ENCODE assay signal across 8 mouse cellular contexts in genomic region chr11:4218637-4219036, GRCm38 (mm10). TPM values are rescaled to one million over a fixed set of nuclear protein-coding genes. Genes with fewer than 3 reads are reported as not detected.
DNase-seq lines count a peak whose midpoint lies in the region; ATAC-seq and TF ChIP-seq lines count a peak whose summit lies in the region.

No protein-coding gene starts in this region.

- no peak for DNase-seq in heart, embryonic 10.5 days (ENCODE audit: low spot score)
- no peak for DNase-seq in heart, postnatal 14 days
- DNase-seq in CH12.LX (ENCODE audit: extremely low read depth): no peak
- DNase-seq in liver, embryonic 14.5 days (ENCODE audit: low read depth in 3 of 3, low spot score in 3 of 3): no peak
- no peak for DNase-seq in cerebellum, postnatal 10 days
- no peak for DNase-seq in urinary bladder, postnatal 36 days (ENCODE audit: low spot score in 2 of 2)
- no peak for DNase-seq in thymus, postnatal 25 days

- H3K4me2 ChIP-seq in CH12.LX (ENCODE audit: insufficient read depth, low read depth, poor library complexity, severe bottlenecking): no peak overlapping the region
- H3K4me2 ChIP-seq in forebrain, embryonic 13.5 days: peak overlapping the region; percentile 86
- H3K4me2 ChIP-seq in liver, embryonic 14.5 days (ENCODE audit: low read depth): peak overlapping the region; percentile 95

- H3K36me3 ChIP-seq in heart, embryonic 10.5 days: peaks cover 19% of the 10 kb centered on the region
- H3K36me3 ChIP-seq in CH12.LX (replicated peaks in 1 of 2; ENCODE audit: control insufficient read depth in 1 of 2, insufficient read depth in 1 of 2, low read length in 1 of 2): peaks cover 16 to 32% of the 10 kb centered on the region in 2 experiments
- peaks cover 24% of the 10 kb centered on the region for H3K36me3 ChIP-seq in forebrain, embryonic 13.5 days (ENCODE audit: poor library complexity, severe bottlenecking)
- H3K36me3 ChIP-seq in liver, embryonic 14.5 days (replicated peaks; ENCODE audit: control insufficient read depth, insufficient read depth, low read depth): no peaks in the 10 kb centered on the region

- peak overlapping the region; percentile 64 for H3K4me3 ChIP-seq in heart, embryonic 10.5 days
- H3K4me3 ChIP-seq in CH12.LX (replicated peaks in 1 of 3; ENCODE audit: low read depth in 2 of 3, low read length in 2 of 3, poor library complexity in 1 of 3): peak overlapping the region in 2 of 3 experiments; percentile 42 to 52
- peak overlapping the region; percentile 43 for H3K4me3 ChIP-seq in forebrain, embryonic 13.5 days
- H3K4me3 ChIP-seq in liver, embryonic 14.5 days (ENCODE audit: insufficient read depth in 1 of 2, low read depth in 2 of 2, low read length in 2 of 2): peak overlapping the region; percentile 54 to 60

- H3K9ac ChIP-seq in CH12.LX (ENCODE audit: insufficient read depth, low read depth): no peak overlapping the region
- H3K9ac ChIP-seq in forebrain, embryonic 13.5 days: peak overlapping the region; percentile 65; the same call in 1 of the 2 replicates
- H3K9ac ChIP-seq in liver, embryonic 14.5 days (replicated peaks): peak overlapping the region; percentile 58

- TF ChIP-seq CTCF in CH12.LX (conservative IDR thresholded peaks at IDR 0.05 in 1 of 2, IDR thresholded peaks at IDR 0.05 in 1 of 2; ENCODE audit: low read depth in 2 of 2, low read length in 2 of 2): no peak
- no peak for TF ChIP-seq CTCF in liver, embryonic 14.5 days (IDR thresholded peaks at IDR 0.05; ENCODE audit: low read depth)

- in situ Hi-C loops in CH12.LX (cut with MboI; ENCODE audit: low pct_ligation_motif_present, low pct_unique_long_range_greater_than_20kb, low sequenced_read_pairs): loop anchor here (5.0 to 10.0 kb wide), 2 partner anchors 41 to 214 kb away; no protein-coding TSS in a partner anchor

- intact Hi-C loops in heart, postnatal 14 days (cut with DNase I): no loop called here

- H3K27me3 ChIP-seq in heart, embryonic 10.5 days (ENCODE audit: insufficient read depth, poor library complexity, severe bottlenecking): peaks cover 28% of the 10 kb centered on the region
- H3K27me3 ChIP-seq in CH12.LX (replicated peaks): no peaks in the 10 kb centered on the region
- H3K27me3 ChIP-seq in forebrain, embryonic 13.5 days: peaks cover 28% of the 10 kb centered on the region
- H3K27me3 ChIP-seq in liver, embryonic 14.5 days (ENCODE audit: control insufficient read depth, insufficient read depth, low read length): peaks cover 7% of the 10 kb centered on the region

- TF ChIP-seq POLR2A in CH12.LX (IDR thresholded peaks at IDR 0.05; ENCODE audit: low read depth, low read length): no peak

- no peaks in the 10 kb centered on the region for H3K79me2 ChIP-seq in CH12.LX (replicated peaks; ENCODE audit: control insufficient read depth, extremely low read depth, insufficient read depth, poor library complexity, severe bottlenecking)

- no peak for TF ChIP-seq EP300 in CH12.LX (IDR thresholded peaks at IDR 0.05; ENCODE audit: low read length)
- no peak for TF ChIP-seq EP300 in liver, embryonic 14.5 days (IDR thresholded peaks at IDR 0.05; ENCODE audit: low read depth)

- 2% methylated on average over 6 of the region's 6 CpGs for WGBS in heart, embryonic 10.5 days
- 3% methylated on average over 6 of the region's 6 CpGs for WGBS in forebrain, embryonic 13.5 days
- 25% methylated on average over 6 of the region's 6 CpGs for WGBS in liver, embryonic 14.5 days (ENCODE audit: insufficient replicate concordance)

- dilution Hi-C loops in CH12.LX (cut with MboI; ENCODE audit: extremely low pct_ligation_motif_present, extremely low pct_unique_long_range_greater_than_20kb, low sequenced_read_pairs): no loop called here

- no peak for ATAC-seq in forebrain, embryonic 13.5 days
- ATAC-seq in liver, embryonic 14.5 days (ENCODE audit: insufficient read depth): no peak

- no peaks in the 10 kb centered on the region for H3K9me3 ChIP-seq in heart, embryonic 10.5 days
- no peaks in the 10 kb centered on the region for H3K9me3 ChIP-seq in CH12.LX (replicated peaks; ENCODE audit: low read length)
- 0 out of 2 replicates have a peak, but pooled peaks cover 3% of the 10 kb centered on the region for H3K9me3 ChIP-seq in forebrain, embryonic 13.5 days (replicated peaks)
- no peaks in the 10 kb centered on the region for H3K9me3 ChIP-seq in liver, embryonic 14.5 days (ENCODE audit: control insufficient read depth, low read length)

- no peak for TF ChIP-seq RAD21 in CH12.LX (IDR thresholded peaks at IDR 0.05; ENCODE audit: low read depth, low read length)

- H3K4me1 ChIP-seq in heart, embryonic 10.5 days: peaks cover 37% of the 10 kb centered on the region
- peaks cover 20 to 51% of the 10 kb centered on the region in 2 experiments for H3K4me1 ChIP-seq in CH12.LX (ENCODE audit: control insufficient read depth in 1 of 2, insufficient read depth in 2 of 2)
- H3K4me1 ChIP-seq in forebrain, embryonic 13.5 days: peaks cover 11% of the 10 kb centered on the region
- peaks cover 11 to 20% of the 10 kb centered on the region in 2 experiments for H3K4me1 ChIP-seq in liver, embryonic 14.5 days (replicated peaks; ENCODE audit: control insufficient read depth in 2 of 2, insufficient read depth in 2 of 2, low read length in 1 of 2)

- peak overlapping the region; percentile 80 for H3K27ac ChIP-seq in heart, embryonic 10.5 days
- H3K27ac ChIP-seq in CH12.LX (ENCODE audit: insufficient read depth, low read depth): no peak overlapping the region
- no peak overlapping the region for H3K27ac ChIP-seq in forebrain, embryonic 13.5 days
- no peak overlapping the region for H3K27ac ChIP-seq in liver, embryonic 14.5 days

TF ChIP-seq in CH12.LX, 34 proteins besides CTCF, POLR2A, EP300 and RAD21:
- TF ChIP-seq CHD1 (IDR thresholded peaks at IDR 0.05; ENCODE audit: low read depth, low read length): no peak

RNA-seq across cellular contexts. Expression of gene Castor1, which starts 0.6 kb away (rescaled TPM):
- polyA plus RNA-seq in heart, embryonic 10.5 days (2016; fragmentation: Nextera tagmentation; extraction: Ambion mirVana): 1.5 and 1.7 TPM in 2 replicates
- 10 to 100 TPM in 1 of 2 experiments, 1 to 10 TPM in 1; 8.3 to 11.4 TPM for total RNA-seq in heart, postnatal 14 days (2021)
- total RNA-seq in CH12.LX (2012; rRNA removed) (4.7 and 5.8 TPM in 2 replicates), CH12.LX (2014; rRNA removed) (13.0 TPM in 2 replicates)
- 18.2 and 23.7 TPM in 2 replicates for polyA plus RNA-seq in CH12.LX (2012; ENCODE audit: insufficient read length, low read depth)
- polyA plus RNA-seq in forebrain, embryonic 13.5 days (2015; fragmentation: Nextera tagmentation; extraction: Ambion mirVana): 0.85 and 1.4 TPM in 2 replicates
- 1.0 and 1.1 TPM in 2 replicates for polyA plus RNA-seq in liver, embryonic 14.5 days (2012; rRNA removed)
- 1.4 and 1.5 TPM in 2 replicates for polyA plus RNA-seq in liver, embryonic 14.5 days (2014; fragmentation: Nextera tagmentation; extraction: Ambion mirVana)

RNA-seq across cellular contexts. Expression of gene Osm, which starts 17.6 kb away (rescaled TPM):
- polyA plus RNA-seq in heart, embryonic 10.5 days (2016; fragmentation: Nextera tagmentation; extraction: Ambion mirVana): 0.05 and 0.06 TPM in 2 replicates
- total RNA-seq in heart, postnatal 14 days (2021): under 1 TPM in 1 of 2 experiments, not detected in 1; 0.10 TPM
- total RNA-seq in CH12.LX (2012; rRNA removed) (11.0 and 12.8 TPM in 2 replicates), CH12.LX (2014; rRNA removed) (11.8 and 15.1 TPM in 2 replicates)
- polyA plus RNA-seq in CH12.LX (2012; ENCODE audit: insufficient read length, low read depth): 10.4 and 12.5 TPM in 2 replicates
- not detected in 2 replicates for polyA plus RNA-seq in forebrain, embryonic 13.5 days (2015; fragmentation: Nextera tagmentation; extraction: Ambion mirVana)
- 0.85 and 0.88 TPM in 2 replicates for polyA plus RNA-seq in liver, embryonic 14.5 days (2012; rRNA removed)
- 0.34 and 0.41 TPM in 2 replicates for polyA plus RNA-seq in liver, embryonic 14.5 days (2014; fragmentation: Nextera tagmentation; extraction: Ambion mirVana)

RNA-seq across cellular contexts. Expression of gene Tbc1d10a, which starts 32.0 kb away (rescaled TPM):
- polyA plus RNA-seq in heart, embryonic 10.5 days (2016; fragmentation: Nextera tagmentation; extraction: Ambion mirVana): 18.7 and 22.0 TPM in 2 replicates
- 10 to 100 TPM; 14.5 to 14.7 TPM for total RNA-seq in heart, postnatal 14 days (2021)
- 30.3 and 37.7 TPM in 2 replicates for total RNA-seq in CH12.LX (2012; rRNA removed)
- 30.9 and 33.9 TPM in 2 replicates for total RNA-seq in CH12.LX (2014; rRNA removed)
- 33.5 and 37.6 TPM in 2 replicates for polyA plus RNA-seq in CH12.LX (2012; ENCODE audit: insufficient read length, low read depth)
- polyA plus RNA-seq in forebrain, embryonic 13.5 days (2015; fragmentation: Nextera tagmentation; extraction: Ambion mirVana): 23.4 and 23.7 TPM in 2 replicates
- 5.3 and 6.2 TPM in 2 replicates for polyA plus RNA-seq in liver, embryonic 14.5 days (2012; rRNA removed)
- 2.6 and 3.4 TPM in 2 replicates for polyA plus RNA-seq in liver, embryonic 14.5 days (2014; fragmentation: Nextera tagmentation; extraction: Ambion mirVana)

RNA-seq across cellular contexts. Expression of gene Lif, which starts 38.7 kb away (rescaled TPM):
- 0.11 and 0.21 TPM in 2 replicates for polyA plus RNA-seq in heart, embryonic 10.5 days (2016; fragmentation: Nextera tagmentation; extraction: Ambion mirVana)
- under 1 TPM; 0.14 to 0.37 TPM for total RNA-seq in heart, postnatal 14 days (2021)
- total RNA-seq in CH12.LX (2012; rRNA removed): 0.42 and 1.8 TPM in 2 replicates
- total RNA-seq in CH12.LX (2014; rRNA removed): 0.05 and 0.15 TPM in 2 replicates
- polyA plus RNA-seq in CH12.LX (2012; ENCODE audit: insufficient read length, low read depth): 0.07 and 0.17 TPM in 2 replicates
- 0.04 TPM in 1 of 2 replicates, not detected in the other for polyA plus RNA-seq in forebrain, embryonic 13.5 days (2015; fragmentation: Nextera tagmentation; extraction: Ambion mirVana)
- 0.02 TPM in 1 of 2 replicates, not detected in the other for polyA plus RNA-seq in liver, embryonic 14.5 days (2012; rRNA removed)
- not detected in 2 replicates for polyA plus RNA-seq in liver, embryonic 14.5 days (2014; fragmentation: Nextera tagmentation; extraction: Ambion mirVana)

RNA-seq across cellular contexts. Expression of gene Sf3a1, which starts 58.5 kb away (rescaled TPM):
- polyA plus RNA-seq in heart, embryonic 10.5 days (2016; fragmentation: Nextera tagmentation; extraction: Ambion mirVana): 52.7 and 68.6 TPM in 2 replicates
- total RNA-seq in heart, postnatal 14 days (2021): 10 to 100 TPM; 38.4 to 46.7 TPM
- total RNA-seq in CH12.LX (2012; rRNA removed): 46.5 and 56.9 TPM in 2 replicates
- total RNA-seq in CH12.LX (2014; rRNA removed): 28.6 and 29.5 TPM in 2 replicates
- 93.4 and 97.6 TPM in 2 replicates for polyA plus RNA-seq in CH12.LX (2012; ENCODE audit: insufficient read length, low read depth)
- polyA plus RNA-seq in forebrain, embryonic 13.5 days (2015; fragmentation: Nextera tagmentation; extraction: Ambion mirVana): 61.2 and 66.8 TPM in 2 replicates
- 16.4 and 18.6 TPM in 2 replicates for polyA plus RNA-seq in liver, embryonic 14.5 days (2012; rRNA removed)
- polyA plus RNA-seq in liver, embryonic 14.5 days (2014; fragmentation: Nextera tagmentation; extraction: Ambion mirVana): 23.5 and 24.2 TPM in 2 replicates
